Mouse (Mus musculus) thymus, adult 2 months (tissue): ENCODE results near the gene Slc5a6. TPM values are rescaled to one million over a fixed set of nuclear protein-coding genes. Genes with fewer than 3 reads are reported as not detected.
A peak's percentile ranks its signal among the peaks of the same experiment; 100 is the strongest.

Source experiments
- DNase-seq: peaks from one replicate; pipeline ENCODE4 v3.0.0; 2021
- H3K27ac ChIP-seq: fragments of 200-500 bp; 2 replicates; pipeline ENCODE4 v1.5.1; 2012; ENCODE audit warnings: low read length, control low read depth; ENCODE audit not compliant: control insufficient read depth, insufficient read depth
- H3K27me3 ChIP-seq: fragments of 200-500 bp; 2 replicates; pipeline ENCODE4 v1.6.1; 2012; ENCODE audit warnings: mild to moderate bottlenecking, low read length, moderate library complexity, mixed read lengths; ENCODE audit not compliant: control insufficient read depth, insufficient read depth
- H3K36me3 ChIP-seq: fragments of 200-500 bp; 2 replicates; pipeline ENCODE4 v1.6.1; 2012; ENCODE audit warnings: mild to moderate bottlenecking, low read length, moderate library complexity; ENCODE audit not compliant: control insufficient read depth, insufficient read depth
- H3K4me1 ChIP-seq: fragments of 200-500 bp; replicated peaks from 2 replicates; pipeline ENCODE4 v1.6.1; 2012; ENCODE audit warnings: low read length; ENCODE audit not compliant: control insufficient read depth, insufficient read depth
- H3K4me3 ChIP-seq: fragments of 200-500 bp; 2 replicates; pipeline ENCODE4 v1.5.1; 2012; ENCODE audit warnings: mild to moderate bottlenecking, low read length, control low read depth, moderate library complexity; ENCODE audit not compliant: control insufficient read depth, insufficient read depth
- CTCF ChIP-seq: fragments of 200-500 bp; IDR thresholded peaks from 2 replicates; pipeline ENCODE4 v1.5.1; 2012; ENCODE audit warnings: mild to moderate bottlenecking, control low read depth, low read length, moderate library complexity, borderline replicate concordance; ENCODE audit not compliant: control insufficient read depth, poor library complexity, insufficient read depth; ENCODE audit errors: extremely low read depth
- POLR2A ChIP-seq: fragments of 200-500 bp; IDR thresholded peaks from 2 replicates; pipeline ENCODE4 v1.6.1; 2012; ENCODE audit warnings: mild to moderate bottlenecking, low read length, control low read depth, moderate library complexity; ENCODE audit not compliant: control insufficient read depth, poor library complexity, insufficient read depth; ENCODE audit errors: extremely low read depth
- WGBS: fragments of 180-500 bp; shearing (Covaris S2); methylation state at CpG from one replicate; pipeline ENCODE4 v1.1.7; 2018; 5-methylcytosine and 5-hydroxymethylcytosine counted together
- polyA plus RNA-seq: library from polyadenylated mRNA; depleted of rRNA; stranded (reverse); fragments of >200 nt; gene quantifications from 2 replicates; pipeline ENCODE4 v1.2.3, GENCODE M21; 2012

The Slc5a6 gene
- polyA plus RNA-seq, 1 experiment, result 37.3 TPM

DNA sequence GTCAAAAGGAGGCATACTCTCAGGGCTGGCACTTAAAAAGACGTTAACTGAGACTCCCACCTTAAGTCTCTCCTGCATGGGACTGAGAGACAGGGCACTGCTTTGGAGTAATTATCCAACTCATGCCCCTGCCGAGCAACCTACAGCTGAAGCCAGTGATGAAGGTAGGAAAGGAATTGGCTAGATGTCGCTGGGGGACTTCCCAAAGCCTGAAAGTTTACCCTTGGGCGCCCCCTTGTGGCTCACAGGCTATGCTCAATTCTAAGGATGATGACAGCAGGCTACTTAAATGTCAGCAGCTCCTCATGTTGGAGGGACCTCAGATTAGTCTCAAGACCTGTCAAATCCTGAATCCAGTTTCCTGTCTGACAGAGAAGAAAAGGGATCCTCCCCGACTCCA lies 44.5 kb downstream of the Slc5a6 start:
- Histone ChIP-seq H3K27me3 (no peaks in the 10 kb centered on the region), H3K4me1 (no peaks in the 10 kb centered on the region), H3K27ac (no peak overlapping the region), H3K36me3 (no peaks in the 10 kb centered on the region), H3K4me3 (no peak overlapping the region)
- peak; percentile 86 for DNase-seq
- WGBS, result 13% methylated on average over 5 of the region's 5 CpGs
- TF ChIP-seq CTCF (no peak), POLR2A (no peak)

- WGBS, result 87% methylated on average over 4 of the region's 4 CpGs
- no peak overlapping the region for H3K27ac ChIP-seq
- TF ChIP-seq CTCF (no peak), POLR2A (no peak)
- H3K4me1 ChIP-seq, result no peaks in the 10 kb centered on the region
- no peak overlapping the region for H3K4me3 ChIP-seq
- no peaks in the 10 kb centered on the region for H3K36me3 ChIP-seq
- H3K27me3 ChIP-seq, result no peaks in the 10 kb centered on the region
- no peak for DNase-seq
These were observed 47.2 kb downstream of the Slc5a6 start for GRCm38 (mm10) chr5:31001560-31001959.

DNA sequence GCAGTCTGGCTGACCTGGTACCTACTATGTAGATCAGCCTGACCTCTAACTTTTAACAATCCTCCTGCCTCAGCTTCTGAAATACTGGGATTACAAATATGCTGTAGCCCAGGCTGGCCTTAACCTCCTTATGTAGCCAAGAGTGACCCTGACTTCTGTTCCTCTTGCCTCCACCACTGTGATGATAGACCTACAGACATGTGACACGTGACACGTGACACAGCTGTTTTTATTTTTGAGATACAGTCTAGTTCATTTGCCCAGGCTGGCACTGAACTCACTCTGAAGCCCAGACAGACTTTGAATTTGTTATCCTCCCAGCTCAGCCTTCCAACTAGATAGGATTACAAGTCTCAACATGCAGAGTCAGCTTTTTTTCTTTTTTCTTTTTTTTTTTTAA lies 47.7 kb downstream of the Slc5a6 start:
- Histone ChIP-seq H3K27ac (no peak overlapping the region), H3K4me3 (no peak overlapping the region), H3K4me1 (no peaks in the 10 kb centered on the region), H3K36me3 (no peaks in the 10 kb centered on the region), H3K27me3 (no peaks in the 10 kb centered on the region)
- no peak for TF ChIP-seq CTCF
- TF ChIP-seq POLR2A, result no peak
- DNase-seq, result no peak
- 81% methylated on average over 2 of the region's 2 CpGs for WGBS

GRCm38 (mm10) chr5:31000122-31000521 lies 48.6 kb downstream of the Slc5a6 start:
- H3K4me3 ChIP-seq, result no peak overlapping the region
- 86% methylated on average over 7 of the region's 7 CpGs for WGBS
- H3K36me3 ChIP-seq, result no peaks in the 10 kb centered on the region
- TF ChIP-seq CTCF (no peak), POLR2A (no peak)
- no peak for DNase-seq
- H3K4me1 ChIP-seq, result no peaks in the 10 kb centered on the region
- no peak overlapping the region for H3K27ac ChIP-seq
- H3K27me3 ChIP-seq, result no peaks in the 10 kb centered on the region

GRCm38 (mm10) chr5:30999324-30999723 lies 49.4 kb downstream of the Slc5a6 start:
- TF ChIP-seq POLR2A (no peak), CTCF (no peak)
- Histone ChIP-seq H3K4me1 (no peaks in the 10 kb centered on the region), H3K27ac (no peak overlapping the region), H3K4me3 (no peak overlapping the region), H3K36me3 (no peaks in the 10 kb centered on the region), H3K27me3 (no peaks in the 10 kb centered on the region)
- WGBS, result 90% methylated on average over 5 of the region's 5 CpGs
- no peak for DNase-seq

GRCm38 (mm10) chr5:30998306-30998705 lies 50.4 kb downstream of the Slc5a6 start:
- H3K27ac ChIP-seq, result no peak overlapping the region
- H3K36me3 ChIP-seq, result no peaks in the 10 kb centered on the region
- no peaks in the 10 kb centered on the region for H3K27me3 ChIP-seq
- no peak for TF ChIP-seq CTCF
- no peak for TF ChIP-seq POLR2A
- no peaks in the 10 kb centered on the region for H3K4me1 ChIP-seq
- WGBS, result 40% methylated on average over 5 of the region's 5 CpGs
- DNase-seq, result peak; percentile 37
- H3K4me3 ChIP-seq, result no peak overlapping the region

- no peaks in the 10 kb centered on the region for H3K36me3 ChIP-seq
- H3K27ac ChIP-seq, result no peak overlapping the region
- no peaks in the 10 kb centered on the region for H3K27me3 ChIP-seq
- 83% methylated on average over 11 of the region's 11 CpGs for WGBS
- DNase-seq, result no peak
- TF ChIP-seq CTCF (no peak), POLR2A (no peak)
- no peak overlapping the region for H3K4me3 ChIP-seq
- H3K4me1 ChIP-seq, result no peaks in the 10 kb centered on the region
These were observed 53.7 kb downstream of the Slc5a6 start for GRCm38 (mm10) chr5:30994910-30995635.
